Mouse (Mus musculus): ENCODE data around the gene Maml1. TPM values are rescaled to one million over a fixed set of nuclear protein-coding genes. Genes with fewer than 3 reads are reported as not detected.

Gene Maml1
- total RNA-seq (2023): 43.4 TPM

DNA sequence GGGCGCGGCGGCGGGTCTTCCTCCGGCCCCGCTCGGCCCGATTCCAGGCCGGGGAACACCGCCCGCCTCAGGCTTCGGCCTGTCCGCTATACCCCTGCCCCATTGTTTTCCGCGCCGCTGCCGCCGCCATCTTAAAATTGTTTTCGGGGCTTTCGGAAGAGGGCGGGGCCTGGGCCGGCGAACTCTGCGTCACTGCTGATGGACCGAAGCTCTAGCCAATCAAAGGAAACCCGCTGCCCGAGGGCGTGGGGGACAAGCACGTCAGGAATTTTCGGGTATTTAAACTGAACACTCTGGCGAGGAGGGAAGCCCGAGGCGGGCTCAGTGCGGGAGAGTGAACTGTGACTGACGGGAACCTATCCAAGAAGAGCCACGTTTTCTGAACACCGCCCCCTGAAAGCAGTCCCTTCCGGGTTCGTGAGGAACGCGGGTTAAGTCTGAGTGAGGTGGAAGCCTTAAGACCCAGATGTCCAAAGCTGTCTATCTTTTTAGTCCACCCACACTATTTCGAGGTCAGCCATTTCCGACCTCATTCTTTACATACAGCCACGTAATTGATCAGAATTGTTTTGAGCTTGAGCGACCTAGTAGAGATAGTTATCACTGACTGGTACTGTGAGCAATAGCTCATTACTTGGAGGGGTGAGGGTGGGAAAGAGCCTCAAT is at the start of gene Maml1:
Maml1 (minus strand) TSS at position 122 of the 666 bp plus-strand sequence.

DNA sequence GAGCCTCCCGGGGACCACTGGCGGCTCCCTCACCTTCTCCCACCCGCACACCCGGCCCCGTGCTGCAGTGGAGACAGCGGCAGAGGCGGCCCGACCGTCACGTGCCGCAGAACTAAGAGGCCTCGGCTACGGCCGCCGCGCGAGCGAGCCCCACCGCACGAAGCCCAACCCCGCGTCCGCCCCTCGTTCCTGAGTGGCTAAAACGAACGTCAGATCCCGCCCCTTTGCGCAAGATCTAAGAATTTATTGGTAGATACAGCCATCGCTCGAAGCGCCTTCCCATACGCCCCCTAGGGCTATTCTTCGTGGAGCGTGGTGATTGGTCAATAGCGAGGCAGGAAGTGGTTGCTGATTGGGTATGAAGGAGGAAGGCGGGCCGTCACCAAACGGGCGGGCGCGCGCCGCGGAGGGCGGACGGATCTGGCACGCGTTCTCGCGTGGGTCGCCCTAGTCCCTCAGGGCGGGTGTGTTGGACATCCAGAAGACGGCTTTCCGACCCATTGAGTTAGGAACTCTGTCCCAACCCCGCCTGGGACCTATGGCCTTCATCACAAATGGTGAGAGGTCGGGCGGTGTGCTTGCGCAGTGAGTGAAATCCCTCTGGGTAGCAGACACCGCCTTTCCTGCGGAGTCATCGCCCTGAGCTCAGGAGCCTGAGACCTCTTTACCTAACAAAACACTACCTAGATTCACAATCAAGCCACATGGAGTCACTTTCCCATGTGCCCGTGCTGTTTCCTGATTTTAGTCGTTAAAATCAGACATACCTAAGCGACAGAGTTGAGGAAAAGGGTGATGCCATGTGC is 33.6 kb upstream of the Maml1 start, which contains the start of gene Canx:
Canx (minus strand) TSS at position 178 of the 806 bp plus-strand sequence.

DNA sequence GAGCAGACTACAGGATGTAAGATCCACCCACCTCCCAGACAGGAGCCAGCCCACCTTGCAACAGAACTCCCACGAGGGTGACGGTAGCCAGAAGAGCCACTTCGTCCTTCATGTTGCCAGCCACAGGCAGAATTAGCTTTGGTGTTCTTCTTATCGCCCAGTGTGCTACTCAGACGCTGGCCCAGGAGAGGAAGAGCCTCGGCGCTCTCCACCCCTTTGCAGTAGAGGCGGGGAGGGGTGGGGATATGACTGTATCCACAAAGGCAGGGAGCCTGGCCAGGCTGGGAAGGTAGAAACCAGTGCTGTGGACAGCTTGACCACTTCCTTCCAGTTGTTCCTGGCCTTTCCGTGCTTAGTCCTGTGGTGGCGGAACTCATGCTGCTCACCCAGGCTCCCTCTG is 53.8 kb downstream of the Maml1 start, which contains the start of gene Ltc4s:
Ltc4s (minus strand) TSS at position 293 of the 400 bp plus-strand sequence.

DNA sequence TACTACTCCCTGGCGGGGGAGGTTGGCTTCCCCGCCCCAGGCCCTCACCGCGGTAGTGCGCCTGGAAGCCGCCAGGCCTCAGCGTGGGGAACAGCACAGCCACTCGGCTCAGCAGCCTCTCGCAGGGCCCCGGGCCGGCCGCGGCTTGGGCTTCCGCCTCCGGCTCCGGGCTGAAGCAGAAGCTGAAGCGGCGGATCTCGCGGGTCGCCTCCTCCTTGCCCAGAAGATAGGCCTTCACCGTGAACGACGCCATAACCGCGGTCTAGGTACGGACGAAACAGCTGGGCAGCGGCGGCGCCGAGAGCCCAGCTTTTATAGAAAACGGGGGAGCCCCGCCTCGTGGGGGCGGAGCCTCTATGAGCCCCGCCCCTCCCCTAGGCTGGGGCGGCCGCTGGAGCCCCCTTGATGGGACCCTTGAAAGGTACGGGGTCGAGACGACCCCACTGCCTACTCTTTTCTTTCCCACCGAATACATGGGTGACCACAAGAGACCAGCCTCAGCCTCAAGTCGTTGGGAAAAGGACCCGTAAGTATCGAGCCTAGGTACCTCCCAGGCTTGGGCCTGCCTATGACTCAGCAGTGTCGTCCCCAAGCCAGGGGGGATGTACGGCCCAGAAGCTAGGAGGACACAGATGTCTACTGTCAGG is 81.5 kb downstream of the Maml1 start, which contains the start of the genes Sqstm1 and Mgat4b:
Sqstm1 (minus strand) TSS at position 323 of the 647 bp plus-strand sequence.
Mgat4b (plus strand) TSS at position 386 of the 647 bp plus-strand sequence.

Other genes starting within 250 kb of the Maml1 start
- gene Tbc1d9b, start 160.9 kb downstream of the Maml1 start, total RNA-seq (2023): 57.2 TPM
- gene Mrnip, start 117.9 kb downstream of the Maml1 start, total RNA-seq (2023): 2.9 TPM
- 429 TPM for gene Sqstm1, start 81.5 kb downstream of the Maml1 start, total RNA-seq (2023)
- gene Mgat4b, start 81.4 kb downstream of the Maml1 start, total RNA-seq (2023): 7.1 TPM
- gene Ltc4s, start 53.7 kb downstream of the Maml1 start, total RNA-seq (2023): 0.98 TPM
- 168 TPM for gene Canx, start 33.4 kb upstream of the Maml1 start, total RNA-seq (2023)
- gene Cby3, start 62.2 kb upstream of the Maml1 start, total RNA-seq (2023): not detected
- gene Hnrnph1, start 84.7 kb upstream of the Maml1 start, total RNA-seq (2023): 912 TPM
- 20.8 TPM for gene Rufy1, start 138.8 kb upstream of the Maml1 start, total RNA-seq (2023)